Mouse (Mus musculus) kidney, embryonic 16.5 days (tissue): Measurements from ENCODE around the gene Clstn1. TPM values are rescaled to one million over a fixed set of nuclear protein-coding genes. Genes with fewer than 3 reads are reported as not detected.
"Not testable (repeated sequence)": the region's sequence is repeated elsewhere in the genome, so short reads cannot be mapped to it uniquely, and the experiment has no call there.

Source experiments
- ATAC-seq: fragments of 200-750 bp; cut with Nextera tagmentation; 2 replicates; pipeline ENCODE4 v1.8.0; 2017; ENCODE audit warnings: moderate TSS enrichment; ENCODE audit not compliant: low FRiP score, low TSS enrichment
- H3K27ac ChIP-seq: fragments of 300-500 bp; sonication (generic); 2 replicates; pipeline ENCODE4 v1.5.1; 2014; ENCODE audit warnings: low read length
- H3K27me3 ChIP-seq: fragments of 300-500 bp; sonication (generic); 2 replicates; pipeline ENCODE4 v1.6.1; 2014; ENCODE audit warnings: low read length, control low read depth, mixed read lengths; ENCODE audit not compliant: insufficient read depth
- H3K36me3 ChIP-seq: fragments of 300-500 bp; sonication (generic); 2 replicates; pipeline ENCODE4 v1.6.1; 2014; ENCODE audit warnings: low read length, control low read depth, mixed read lengths; ENCODE audit not compliant: insufficient read depth
- H3K4me1 ChIP-seq: fragments of 300-500 bp; sonication (generic); 2 replicates; pipeline ENCODE4 v1.6.1; 2014; ENCODE audit warnings: low read length, control low read depth, mixed read lengths; ENCODE audit not compliant: insufficient read depth
- H3K4me2 ChIP-seq: fragments of 300-500 bp; sonication (generic); replicated peaks from 2 replicates; pipeline ENCODE4 v1.6.1; 2014; ENCODE audit warnings: low read depth, low read length
- H3K4me3 ChIP-seq: fragments of 300-500 bp; sonication (generic); 2 replicates; pipeline ENCODE4 v1.5.1; 2014; ENCODE audit warnings: mild to moderate bottlenecking, low read length
- H3K9ac ChIP-seq: fragments of 300-500 bp; sonication (generic); replicated peaks from 2 replicates; pipeline ENCODE4 v1.6.1; 2014; ENCODE audit warnings: low read length
- H3K9me3 ChIP-seq: fragments of 300-500 bp; sonication (generic); 2 replicates; pipeline ENCODE4 v1.6.1; 2016; ENCODE audit warnings: low read length, control low read depth
- WGBS: fragments of 180-500 bp; shearing (Covaris S2); extraction: QIAGEN DNeasy Blood & Tissue Kit; methylation state at CpG from one replicate; pipeline ENCODE4 v1.1.7; 2014; 5-methylcytosine and 5-hydroxymethylcytosine counted together
- polyA plus RNA-seq: library from polyadenylated mRNA; unstranded; fragments of >200 nt; fragmentation: Nextera tagmentation; extraction: Ambion mirVana; gene quantifications from 2 replicates; pipeline ENCODE4 v1.2.1, GENCODE M21; 2015

Gene Clstn1
- polyA plus RNA-seq, 1 experiment from 2014 or later = 14.1 TPM

- H3K36me3 ChIP-seq = no peaks in the 10 kb centered on the region
- no peak for ATAC-seq
- H3K27me3 ChIP-seq = no peaks in the 10 kb centered on the region
- H3K4me3 ChIP-seq = no peak overlapping the region
- no peak overlapping the region for H3K27ac ChIP-seq
- peaks cover 16% of the 10 kb centered on the region for H3K4me1 ChIP-seq
- H3K9ac ChIP-seq = no peak overlapping the region
- 59% methylated on average over 15 of the region's 15 CpGs for WGBS
- H3K9me3 ChIP-seq = no peaks in the 10 kb centered on the region
- no peak overlapping the region for H3K4me2 ChIP-seq
Measured at GRCm38 (mm10) chr4:149606766-149607358, 20.6 kb downstream of the Clstn1 start.

- no peak for ATAC-seq
- Histone ChIP-seq H3K4me2 (no peak overlapping the region), H3K27ac (no peak overlapping the region), H3K4me1 (peaks cover 12% of the 10 kb centered on the region), H3K27me3 (no peaks in the 10 kb centered on the region), H3K36me3 (no peaks in the 10 kb centered on the region), H3K9me3 (no peaks in the 10 kb centered on the region), H3K9ac (no peak overlapping the region), H3K4me3 (no peak overlapping the region)
- 31% methylated on average over 20 of the region's 20 CpGs for WGBS
Measured at GRCm38 (mm10) chr4:149607591-149608308, 21.5 kb downstream of the Clstn1 start.

GRCm38 (mm10) chr4:149608309-149608638 is 22.0 kb downstream of the Clstn1 start:
- no peaks in the 10 kb centered on the region for H3K9me3 ChIP-seq
- H3K27ac ChIP-seq = no peak overlapping the region
- no peaks in the 10 kb centered on the region for H3K27me3 ChIP-seq
- 90% methylated on average over 6 of the region's 6 CpGs for WGBS
- H3K4me3 ChIP-seq = no peak overlapping the region
- H3K9ac ChIP-seq = no peak overlapping the region
- no peak overlapping the region for H3K4me2 ChIP-seq
- no peak for ATAC-seq
- H3K36me3 ChIP-seq = no peaks in the 10 kb centered on the region
- H3K4me1 ChIP-seq = peaks cover 12% of the 10 kb centered on the region

GRCm38 (mm10) chr4:149609256-149610025 is 23.2 kb downstream of the Clstn1 start:
- Histone ChIP-seq H3K9ac (no peak overlapping the region), H3K27me3 (no peaks in the 10 kb centered on the region), H3K27ac (no peak overlapping the region), H3K9me3 (no peaks in the 10 kb centered on the region), H3K36me3 (no peaks in the 10 kb centered on the region), H3K4me2 (no peak overlapping the region), H3K4me3 (no peak overlapping the region), H3K4me1 (peaks cover 12% of the 10 kb centered on the region)
- WGBS = 66% methylated on average over 8 of the region's 8 CpGs
- ATAC-seq = no peak

GRCm38 (mm10) chr4:149611376-149612044 is 25.2 kb downstream of the Clstn1 start:
- WGBS = 49% methylated on average over 10 of the region's 10 CpGs

GRCm38 (mm10) chr4:149613497-149613896 is 27.2 kb downstream of the Clstn1 start:
- WGBS = 76% methylated on average over 6 of the region's 6 CpGs
- ATAC-seq, H3K36me3 ChIP-seq, H3K4me3 ChIP-seq, H3K27me3 ChIP-seq, H3K9me3 ChIP-seq, H3K27ac ChIP-seq, H3K9ac ChIP-seq, H3K4me1 ChIP-seq, H3K4me2 ChIP-seq: not testable (repeated sequence)

More at GRCm38 (mm10) chr4:149611376-149612044, 25.2 kb downstream of the Clstn1 start:
- ATAC-seq = no peak
- Histone ChIP-seq H3K9ac (no peak overlapping the region), H3K36me3 (peaks cover 6% of the 10 kb centered on the region; the same call in 1 of the 2 replicates), H3K27ac (no peak overlapping the region), H3K4me2 (no peak overlapping the region), H3K9me3 (peaks cover 5% of the 10 kb centered on the region), H3K27me3 (no peaks in the 10 kb centered on the region), H3K4me3 (no peak overlapping the region), H3K4me1 (peaks cover 12% of the 10 kb centered on the region)

- no peak for ATAC-seq
- WGBS = 92% methylated on average over 3 of the region's 3 CpGs
- H3K4me3 ChIP-seq = no peak overlapping the region
- peaks cover 5% of the 10 kb centered on the region for H3K9me3 ChIP-seq
- H3K9ac ChIP-seq = no peak overlapping the region
- no peaks in the 10 kb centered on the region for H3K4me1 ChIP-seq
- H3K27me3 ChIP-seq = no peaks in the 10 kb centered on the region
- no peak overlapping the region for H3K27ac ChIP-seq
- H3K4me2 ChIP-seq = no peak overlapping the region
- H3K36me3 ChIP-seq = peaks cover 6% of the 10 kb centered on the region; the same call in 1 of the 2 replicates
Measured at GRCm38 (mm10) chr4:149614869-149615268, 28.6 kb downstream of the Clstn1 start.

- H3K36me3 ChIP-seq, H3K4me2 ChIP-seq, H3K27me3 ChIP-seq, ATAC-seq, H3K9me3 ChIP-seq, H3K4me3 ChIP-seq, H3K4me1 ChIP-seq, H3K27ac ChIP-seq, H3K9ac ChIP-seq: not testable (repeated sequence)
- 75% methylated on average over 3 of the region's 3 CpGs for WGBS
Measured at GRCm38 (mm10) chr4:149616999-149617398, 30.7 kb downstream of the Clstn1 start.

- Histone ChIP-seq H3K4me2 (no peak overlapping the region), H3K36me3 (peaks cover 1% of the 10 kb centered on the region; the same call in 1 of the 2 replicates), H3K4me3 (no peak overlapping the region), H3K9me3 (peaks cover under 1% of the 10 kb centered on the region), H3K27me3 (no peaks in the 10 kb centered on the region), H3K9ac (no peak overlapping the region), H3K27ac (no peak overlapping the region; the same call in 1 of the 2 replicates), H3K4me1 (no peaks in the 10 kb centered on the region)
- WGBS = 40% methylated on average over 8 of the region's 8 CpGs
- no peak for ATAC-seq
Measured at GRCm38 (mm10) chr4:149619988-149620387, 33.7 kb downstream of the Clstn1 start.
